Mouse (Mus musculus): Measurements from ENCODE around the gene Hirip3.
A peak's percentile ranks its signal among the peaks of the same experiment; 100 is the strongest.

Gene Hirip3

GRCm38 (mm10) chr7:126861429-126862130 lies at the start of gene Hirip3:
Gene Hirip3 (plus strand): TSS chr7:126861972.
- DNase-seq (ENCODE audit: low spot score in 2 of 2): peak; percentile 89 to 94

- DNase-seq (ENCODE audit: low spot score in 2 of 2): no peak
Observed at GRCm38 (mm10) chr7:126815726-126816222, 46.0 kb upstream of the Hirip3 start.

DNA sequence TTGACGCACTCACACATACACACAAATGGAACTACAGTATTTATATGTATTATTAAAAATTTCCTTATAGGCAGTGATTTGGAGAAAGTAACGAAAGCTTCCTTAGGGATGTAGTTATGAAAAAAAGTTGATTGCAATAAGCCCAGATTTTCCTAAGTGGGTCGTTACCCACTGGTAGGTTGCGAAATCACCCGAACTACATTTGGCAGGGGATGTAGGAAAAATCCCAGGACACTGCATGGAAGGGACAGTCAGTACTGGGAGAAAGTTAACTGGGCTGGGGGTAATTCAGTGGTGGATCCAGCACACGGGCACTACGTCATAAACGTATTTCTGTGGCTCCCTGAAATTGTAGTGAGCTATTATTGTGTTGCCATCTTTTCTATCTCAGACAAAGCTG lies 45.3 kb upstream of the Hirip3 start:
- DNase-seq (ENCODE audit: low spot score in 2 of 2): no peak

- no peak for DNase-seq (ENCODE audit: low spot score in 2 of 2)
Observed at GRCm38 (mm10) chr7:126817595-126817994, 44.2 kb upstream of the Hirip3 start.

GRCm38 (mm10) chr7:126818818-126819217 lies 43.0 kb upstream of the Hirip3 start:
- DNase-seq (ENCODE audit: low spot score in 2 of 2): no peak

GRCm38 (mm10) chr7:126821835-126822511 lies 39.8 kb upstream of the Hirip3 start:
- peak; percentile 65 to 78 for DNase-seq (ENCODE audit: low spot score in 2 of 2)

DNA sequence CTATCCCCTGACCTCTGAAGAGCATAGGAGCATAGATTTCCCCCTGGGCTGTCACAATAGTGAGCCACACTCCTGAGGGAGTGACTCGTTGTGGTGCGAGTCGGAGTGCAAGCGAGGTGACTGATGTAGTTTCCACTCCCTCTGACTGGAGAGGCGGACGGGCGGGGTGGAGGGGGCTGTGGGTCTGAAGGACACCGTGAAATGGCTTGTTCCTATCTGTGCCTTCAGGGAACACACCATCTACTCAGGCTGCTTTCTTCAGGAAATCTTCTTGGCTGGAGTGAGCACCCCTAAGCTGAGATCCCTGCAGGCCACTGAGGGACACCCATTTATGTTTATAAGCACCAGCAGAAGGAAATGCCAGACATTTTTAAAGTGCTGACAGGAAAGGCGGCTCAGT lies 39.0 kb upstream of the Hirip3 start:
- no peak for DNase-seq (ENCODE audit: low spot score in 2 of 2)

- DNase-seq (ENCODE audit: low spot score in 2 of 2): no peak
Observed at GRCm38 (mm10) chr7:126823202-126823711, 38.5 kb upstream of the Hirip3 start.

GRCm38 (mm10) chr7:126823940-126824339 lies 37.8 kb upstream of the Hirip3 start:
- DNase-seq (ENCODE audit: low spot score in 2 of 2): no peak

- DNase-seq (ENCODE audit: low spot score in 2 of 2): no peak
Observed at GRCm38 (mm10) chr7:126825403-126825802, 36.4 kb upstream of the Hirip3 start.

GRCm38 (mm10) chr7:126825952-126826351 lies 35.8 kb upstream of the Hirip3 start:
- DNase-seq (ENCODE audit: low spot score in 2 of 2): no peak

DNA sequence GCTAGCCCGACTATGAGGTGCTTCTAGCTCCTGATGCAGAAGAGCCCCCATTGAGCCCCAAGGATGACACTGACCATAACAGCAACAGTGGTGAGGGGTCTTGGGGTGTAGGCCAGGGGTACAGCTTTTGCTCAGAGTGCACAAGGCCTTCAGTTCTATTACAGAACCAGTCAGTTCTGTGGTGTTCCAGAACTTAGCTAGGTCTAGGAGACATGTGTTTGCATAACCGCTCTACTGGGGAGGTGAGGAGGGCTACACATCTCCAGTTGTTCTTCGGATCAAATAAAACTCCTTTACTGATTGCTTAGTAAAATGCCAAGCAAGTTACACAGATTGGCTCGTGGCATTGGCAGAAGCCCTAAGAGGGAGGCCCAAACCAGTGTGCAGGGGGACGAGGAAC lies 30.2 kb upstream of the Hirip3 start, which contains the start of gene 4930451I11Rik:
TSS of gene 4930451I11Rik (minus strand) at position 101 of the 400 bp plus-strand sequence.
- DNase-seq (ENCODE audit: low spot score in 2 of 2): no peak

- DNase-seq (ENCODE audit: low spot score in 2 of 2): peak; percentile 47 to 74
Observed at GRCm38 (mm10) chr7:126832036-126832598, 29.7 kb upstream of the Hirip3 start.

DNA sequence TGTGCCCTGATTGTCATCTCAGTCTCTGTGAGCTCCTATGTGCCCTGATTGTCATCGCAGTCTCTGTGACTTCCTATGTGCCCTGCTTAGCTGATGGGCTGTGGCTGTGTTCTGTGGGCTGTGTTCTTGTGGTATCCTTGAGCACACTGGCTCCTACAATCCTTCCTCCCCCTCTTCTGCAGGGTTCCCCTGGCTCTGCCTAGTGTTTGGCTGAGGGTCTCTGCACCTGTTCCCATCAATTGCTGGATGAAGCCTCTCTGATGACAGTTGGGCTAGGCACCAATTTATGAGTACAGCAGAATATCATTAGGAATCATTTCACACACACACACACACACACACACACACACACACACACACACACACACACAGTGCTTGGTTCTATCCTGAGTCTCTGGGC lies 28.5 kb upstream of the Hirip3 start:
- DNase-seq (ENCODE audit: low spot score in 2 of 2): no peak

DNA sequence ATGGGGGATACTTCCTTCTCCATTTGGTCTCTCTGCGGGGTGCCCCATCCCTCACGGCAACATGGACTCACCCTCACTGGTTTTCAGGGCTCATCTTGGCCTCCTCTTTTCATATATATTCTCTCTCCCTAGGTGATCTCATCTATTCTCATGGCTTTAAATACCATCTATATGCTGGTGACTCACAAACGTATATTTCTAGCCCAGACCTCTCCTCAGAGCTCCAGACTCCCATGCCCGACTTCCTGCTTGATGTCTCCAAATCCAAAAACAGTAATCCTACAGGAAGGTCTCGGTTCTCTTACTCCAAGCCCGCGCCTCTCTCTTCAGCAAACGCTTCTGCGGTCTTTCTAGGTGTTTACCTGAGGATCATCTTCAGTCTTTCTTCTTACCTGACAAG lies 18.5 kb upstream of the Hirip3 start:
- DNase-seq (ENCODE audit: low spot score in 2 of 2): no peak

DNA sequence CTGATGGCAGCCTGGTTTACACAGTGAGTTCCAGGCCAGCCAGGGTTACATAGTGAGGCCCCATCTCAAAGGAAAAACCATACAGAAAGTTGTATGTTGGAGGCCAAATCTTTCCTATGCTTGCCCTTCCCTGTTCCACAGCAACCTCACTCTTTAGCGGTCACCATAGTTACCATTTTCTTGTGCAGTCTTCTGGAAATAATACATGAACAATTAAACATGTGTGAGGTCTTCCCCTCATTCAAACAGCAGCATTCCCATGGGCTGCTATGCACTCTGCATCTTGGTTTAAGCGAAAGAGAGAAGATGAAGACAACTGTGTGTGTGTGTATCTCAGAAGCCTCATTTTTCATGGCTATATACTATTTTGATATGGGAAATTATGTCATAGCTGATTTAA lies 16.3 kb upstream of the Hirip3 start:
- no peak for DNase-seq (ENCODE audit: low spot score in 2 of 2)

DNA sequence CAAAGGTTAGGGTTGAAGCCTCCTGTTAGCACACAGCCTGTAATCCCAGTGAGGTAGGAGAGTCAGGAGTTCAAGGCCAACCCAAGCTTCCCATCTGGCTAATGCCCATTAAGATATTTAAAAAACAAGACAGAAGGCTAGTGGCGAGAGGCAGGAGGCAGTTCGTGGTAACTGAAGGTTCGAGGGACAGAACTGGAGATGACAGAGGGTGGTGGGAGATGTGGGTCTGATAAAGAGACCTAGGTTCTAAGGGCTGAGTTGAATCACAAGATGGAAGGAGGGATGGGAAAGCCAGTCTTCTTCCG lies 14.7 kb upstream of the Hirip3 start, which contains the start of gene Doc2a:
TSS of gene Doc2a (plus strand) at position 301 of the 305 bp plus-strand sequence.
- DNase-seq (ENCODE audit: low spot score in 2 of 2): no peak

- DNase-seq (ENCODE audit: low spot score in 2 of 2): no peak
Observed at GRCm38 (mm10) chr7:126847421-126848398, 14.1 kb upstream of the Hirip3 start.

DNA sequence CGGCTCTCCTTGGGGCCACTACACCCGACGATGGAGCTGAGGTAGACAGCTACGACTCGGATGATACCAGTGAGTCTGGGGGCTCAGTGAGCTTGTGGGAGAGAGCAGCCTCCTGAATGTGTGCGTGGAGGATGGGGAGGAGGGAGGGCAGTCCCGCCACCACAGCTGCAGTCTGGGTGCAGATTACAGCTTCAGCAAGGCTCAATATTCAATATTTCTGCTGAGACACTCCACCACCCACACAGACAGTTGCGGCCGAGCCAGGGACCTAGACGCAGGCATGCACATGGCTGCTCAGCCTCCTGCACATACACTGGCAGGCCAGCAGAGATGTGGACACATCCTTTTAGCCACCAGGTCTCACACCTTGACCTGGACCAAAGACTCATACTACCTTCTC lies 13.0 kb upstream of the Hirip3 start:
- no peak for DNase-seq (ENCODE audit: low spot score in 2 of 2)

DNA sequence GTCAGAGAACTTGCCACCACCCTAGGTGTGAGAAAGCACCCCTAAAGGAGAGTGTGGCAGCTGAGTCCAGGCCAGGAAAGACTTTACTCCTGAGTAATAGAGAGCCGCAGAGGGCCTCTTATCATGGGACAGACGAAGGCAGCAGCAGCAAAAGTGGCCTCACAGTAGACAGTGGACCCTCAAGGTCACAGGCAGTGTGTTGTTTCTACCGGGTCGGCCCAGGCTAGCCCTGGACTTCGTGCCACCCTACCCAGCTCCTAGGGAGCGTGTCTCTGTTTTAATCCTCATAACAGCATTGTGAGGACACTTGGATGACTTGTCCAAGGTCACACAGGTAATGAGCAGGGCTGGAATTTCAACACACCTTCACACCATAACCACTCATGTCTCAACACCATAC lies 11.6 kb upstream of the Hirip3 start:
- no peak for DNase-seq (ENCODE audit: low spot score in 2 of 2)

- DNase-seq (ENCODE audit: low spot score in 2 of 2): no peak
Observed at GRCm38 (mm10) chr7:126851192-126851591, 10.6 kb upstream of the Hirip3 start.

Measured in spleen, postnatal 14 days (tissue).